Mouse (Mus musculus): ENCODE results near the gene Mdm2. TPM values are rescaled to one million over a fixed set of nuclear protein-coding genes. Genes with fewer than 3 reads are reported as not detected.

Gene Mdm2
- total and polyA plus RNA-seq, 3 experiments = 35.3 to 601 (median 42.2) TPM

- Histone ChIP-seq H3K4me1 (ENCODE audit: control insufficient read depth in 1 of 2, insufficient read depth in 2 of 2, low read length in 2 of 2) (peaks cover 3 to 13% of the 10 kb centered on the region in 2 experiments; a peak in 3 of 4 replicates), H3K79me2 (ENCODE audit: control insufficient read depth, insufficient read depth, low read length, poor library complexity) (peaks cover 3% of the 10 kb centered on the region; the same call in 1 of the 2 replicates), H3K9ac (ENCODE audit: control insufficient read depth, low read depth, low read length, poor library complexity, severe bottlenecking) (no peak overlapping the region), H3K27me3 (ENCODE audit: control insufficient read depth in 1 of 2, insufficient read depth in 2 of 2, low read length in 2 of 2) (no peaks in the 10 kb centered on the region), H3K27ac (ENCODE audit: control insufficient read depth, low read depth, low read length) (no peak overlapping the region), H3K36me3 (ENCODE audit: control insufficient read depth in 1 of 2, insufficient read depth in 2 of 2, low read length in 2 of 2) (peaks cover 0 to 14% of the 10 kb centered on the region in 2 experiments; a peak in 2 of 4 replicates), H3K9me3 (replicated peaks; ENCODE audit: insufficient read depth, low read length) (no peaks in the 10 kb centered on the region), H3K4me3 (ENCODE audit: control insufficient read depth in 1 of 2, insufficient read depth in 1 of 2, low read depth in 2 of 2, low read length in 2 of 2) (no peak overlapping the region)
- no peak for DNase-seq (ENCODE audit: low read depth, low spot score)
- TF ChIP-seq NELFE (IDR thresholded peaks at IDR 0.05; ENCODE audit: low read depth, low read length) (no peak), UBTF (IDR thresholded peaks at IDR 0.05; ENCODE audit: borderline replicate concordance, insufficient read depth, low read depth, low read length) (no peak), NRF1 (IDR thresholded peaks at IDR 0.05; ENCODE audit: insufficient read depth, low read depth, low read length, poor library complexity, severe bottlenecking) (no peak), ELF1 (IDR thresholded peaks at IDR 0.05; ENCODE audit: low read depth, low read length) (no peak), MYB (IDR thresholded peaks at IDR 0.05; ENCODE audit: low read depth, low read length) (no peak), RAD21 (IDR thresholded peaks at IDR 0.05; ENCODE audit: low read depth, low read length) (no peak), ZKSCAN1 (IDR thresholded peaks at IDR 0.05; ENCODE audit: low read depth, low read length) (no peak), POLR2AphosphoS2 (IDR thresholded peaks at IDR 0.05; ENCODE audit: low read length) (no peak)
Measured at GRCm38 (mm10) chr10:117740921-117741320, 30.4 kb upstream of the Mdm2 start.

- no peak overlapping the region for H3K27ac ChIP-seq (ENCODE audit: control insufficient read depth, low read depth, low read length)
- no peak overlapping the region for H3K4me3 ChIP-seq (ENCODE audit: control insufficient read depth in 1 of 2, insufficient read depth in 1 of 2, low read depth in 2 of 2, low read length in 2 of 2)
- H3K9me3 ChIP-seq (replicated peaks; ENCODE audit: insufficient read depth, low read length) = no peaks in the 10 kb centered on the region
- H3K9ac ChIP-seq (ENCODE audit: control insufficient read depth, low read depth, low read length, poor library complexity, severe bottlenecking) = no peak overlapping the region
- no peak for DNase-seq (ENCODE audit: low read depth, low spot score)
- H3K4me1 ChIP-seq (ENCODE audit: control insufficient read depth in 1 of 2, insufficient read depth in 2 of 2, low read length in 2 of 2) = peaks cover 3 to 10% of the 10 kb centered on the region in 2 experiments; a peak in 3 of 4 replicates
- H3K79me2 ChIP-seq (ENCODE audit: control insufficient read depth, insufficient read depth, low read length, poor library complexity) = 0 out of 2 replicates have a peak, but pooled peaks cover under 1% of the 10 kb centered on the region
- H3K36me3 ChIP-seq (ENCODE audit: control insufficient read depth in 1 of 2, insufficient read depth in 2 of 2, low read length in 2 of 2) = peaks cover 0 to 12% of the 10 kb centered on the region in 2 experiments; a peak in 2 of 4 replicates
- no peak for TF ChIP-seq EP300 (IDR thresholded peaks at IDR 0.05; ENCODE audit: low read depth in 1 of 2, low read length in 2 of 2)
- no peak for TF ChIP-seq CHD1 (IDR thresholded peaks at IDR 0.05; ENCODE audit: low read depth, low read length)
- no peak for TF ChIP-seq TCF12 (IDR thresholded peaks at IDR 0.05; ENCODE audit: low read depth, low read length)
- no peak for TF ChIP-seq BHLHE40 (IDR thresholded peaks at IDR 0.05; ENCODE audit: borderline replicate concordance, low read depth, low read length)
- TF ChIP-seq ZKSCAN1 (IDR thresholded peaks at IDR 0.05; ENCODE audit: low read depth, low read length) = no peak
- no peaks in the 10 kb centered on the region for H3K27me3 ChIP-seq (ENCODE audit: control insufficient read depth in 1 of 2, insufficient read depth in 2 of 2, low read length in 2 of 2)
Measured at GRCm38 (mm10) chr10:117740171-117740570, 29.6 kb upstream of the Mdm2 start.

- TF ChIP-seq SIN3A (IDR thresholded peaks at IDR 0.05; ENCODE audit: low read length) (no peak), NRF1 (IDR thresholded peaks at IDR 0.05; ENCODE audit: insufficient read depth, low read depth, low read length, poor library complexity, severe bottlenecking) (no peak), GABPA (IDR thresholded peaks at IDR 0.05; ENCODE audit: low read depth, low read length) (no peak), CHD1 (IDR thresholded peaks at IDR 0.05; ENCODE audit: low read depth, low read length) (no peak), MXI1 (IDR thresholded peaks at IDR 0.05; ENCODE audit: low read depth, low read length) (no peak), ZC3H11A (IDR thresholded peaks at IDR 0.05; ENCODE audit: low read depth, low read length) (no peak), ZKSCAN1 (IDR thresholded peaks at IDR 0.05; ENCODE audit: low read depth, low read length) (no peak), CTCF (IDR thresholded peaks at IDR 0.05 in 2 of 3, conservative IDR thresholded peaks at IDR 0.05 in 1 of 3; ENCODE audit: control insufficient read depth in 1 of 3, insufficient read depth in 1 of 3, low read depth in 2 of 3, low read length in 3 of 3, poor library complexity in 1 of 3, severe bottlenecking in 1 of 3) (no peak)
- Histone ChIP-seq H3K9me3 (replicated peaks; ENCODE audit: insufficient read depth, low read length) (no peaks in the 10 kb centered on the region), H3K4me1 (ENCODE audit: control insufficient read depth in 1 of 2, insufficient read depth in 2 of 2, low read length in 2 of 2) (peaks cover 3 to 10% of the 10 kb centered on the region in 2 experiments; a peak in 3 of 4 replicates), H3K9ac (ENCODE audit: control insufficient read depth, low read depth, low read length, poor library complexity, severe bottlenecking) (no peak overlapping the region), H3K79me2 (ENCODE audit: control insufficient read depth, insufficient read depth, low read length, poor library complexity) (no peaks in the 10 kb centered on the region), H3K36me3 (ENCODE audit: control insufficient read depth in 1 of 2, insufficient read depth in 2 of 2, low read length in 2 of 2) (peaks cover 0 to 8% of the 10 kb centered on the region in 2 experiments; a peak in 2 of 4 replicates), H3K27me3 (ENCODE audit: control insufficient read depth in 1 of 2, insufficient read depth in 2 of 2, low read length in 2 of 2) (no peaks in the 10 kb centered on the region), H3K27ac (ENCODE audit: control insufficient read depth, low read depth, low read length) (no peak overlapping the region), H3K4me3 (ENCODE audit: control insufficient read depth in 1 of 2, insufficient read depth in 1 of 2, low read depth in 2 of 2, low read length in 2 of 2) (no peak overlapping the region)
- no peak for DNase-seq (ENCODE audit: low read depth, low spot score)
Measured at GRCm38 (mm10) chr10:117739648-117739948, 29.0 kb upstream of the Mdm2 start.
